Mouse (Mus musculus) cortical plate, adult 2 months (tissue): Measurements from ENCODE around the gene Ppp1r9b.

Experiments
- CTCF ChIP-seq: fragments of 200-500 bp; IDR thresholded peaks from 2 replicates; pipeline ENCODE4 v1.5.1; 2011; ENCODE audit warnings: mild to moderate bottlenecking, control low read depth, low read length; ENCODE audit not compliant: insufficient read depth; ENCODE audit errors: extremely low read depth
- POLR2A ChIP-seq: fragments of 200-500 bp; IDR thresholded peaks from 2 replicates; pipeline ENCODE4 v1.6.1; 2011; ENCODE audit warnings: mild to moderate bottlenecking, low read length, control low read depth; ENCODE audit not compliant: insufficient read depth; ENCODE audit errors: extremely low read depth

DNA sequence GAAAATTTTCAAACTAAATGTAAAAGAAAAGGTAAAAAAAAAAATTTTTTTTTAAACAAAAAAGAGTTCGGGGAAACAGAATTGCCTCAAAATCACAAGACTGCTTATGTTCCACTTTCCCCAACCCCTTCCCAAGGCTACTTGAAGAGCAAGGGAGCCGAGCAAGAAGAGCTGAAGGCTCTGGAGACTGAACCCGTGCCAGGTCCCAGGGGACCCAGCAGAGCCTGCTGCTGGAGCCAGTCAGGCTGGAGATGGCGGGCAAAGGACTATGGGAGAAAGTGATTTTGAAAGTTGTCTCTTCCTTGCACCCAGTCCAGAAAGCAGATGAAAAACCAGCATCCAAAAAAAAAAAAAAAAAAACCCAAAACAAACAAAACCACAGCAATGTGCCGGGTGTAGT is 5.0 kb upstream of the Ppp1r9b start:
- no peak for TF ChIP-seq POLR2A
- TF ChIP-seq CTCF, result no peak
